Mouse (Mus musculus) forebrain, embryonic 13.5 days (tissue): ENCODE results near the gene Stab2. TPM values are rescaled to one million over a fixed set of nuclear protein-coding genes. Genes with fewer than 3 reads are reported as not detected.

Source experiments
- ATAC-seq: fragments of 200-750 bp; cut with Nextera tagmentation; 2 replicates; pipeline ENCODE4 v1.8.0; 2017
- H3K27ac ChIP-seq: fragments of 300-500 bp; sonication (generic); 2 replicates; pipeline ENCODE4 v1.5.1; 2015; ENCODE audit warnings: inconsistent platforms, mild to moderate bottlenecking, moderate library complexity
- H3K27me3 ChIP-seq: fragments of 300-500 bp; sonication (generic); 2 replicates; pipeline ENCODE4 v1.6.1; 2015; ENCODE audit warnings: mild to moderate bottlenecking, inconsistent platforms
- H3K36me3 ChIP-seq: fragments of 300-500 bp; sonication (generic); 2 replicates; pipeline ENCODE4 v1.6.1; 2015; ENCODE audit warnings: mild to moderate bottlenecking, inconsistent platforms; ENCODE audit not compliant: poor library complexity, severe bottlenecking
- H3K4me1 ChIP-seq: fragments of 300-500 bp; sonication (generic); 2 replicates; pipeline ENCODE4 v1.6.1; 2015; ENCODE audit warnings: inconsistent platforms
- H3K4me2 ChIP-seq: fragments of 300-500 bp; sonication (generic); 2 replicates; pipeline ENCODE4 v1.6.1; 2015; ENCODE audit warnings: inconsistent platforms, mild to moderate bottlenecking, moderate library complexity
- H3K4me3 ChIP-seq: fragments of 300-500 bp; sonication (generic); 2 replicates; pipeline ENCODE4 v1.5.1; 2015; ENCODE audit warnings: mild to moderate bottlenecking, inconsistent platforms
- H3K9ac ChIP-seq: fragments of 300-500 bp; sonication (generic); 2 replicates; pipeline ENCODE4 v1.6.1; 2015; ENCODE audit warnings: mild to moderate bottlenecking, inconsistent platforms
- H3K9me3 ChIP-seq: fragments of 300-500 bp; sonication (generic); replicated peaks from 2 replicates; pipeline ENCODE4 v1.6.1; 2016; ENCODE audit warnings: inconsistent platforms
- WGBS: fragments of 180-500 bp; shearing (Covaris S2); methylation state at CpG from one replicate; pipeline ENCODE4 v1.1.7; 2015; 5-methylcytosine and 5-hydroxymethylcytosine counted together
- polyA plus RNA-seq: library from polyadenylated mRNA; unstranded; fragments of >200 nt; fragmentation: Nextera tagmentation; extraction: Ambion mirVana; gene quantifications from 2 replicates; pipeline ENCODE4 v1.2.1, GENCODE M21; 2015

Gene Stab2
- polyA plus RNA-seq, 1 experiment from 2014 or later = 0.09 TPM

- Histone ChIP-seq H3K27me3 (no peaks in the 10 kb centered on the region; the same call in 1 of the 2 replicates), H3K4me2 (no peak overlapping the region), H3K9ac (no peak overlapping the region), H3K4me1 (no peaks in the 10 kb centered on the region), H3K27ac (no peak overlapping the region), H3K4me3 (no peak overlapping the region), H3K36me3 (no peaks in the 10 kb centered on the region), H3K9me3 (no peaks in the 10 kb centered on the region)
- no peak for ATAC-seq
These were observed 126.4 kb downstream of the Stab2 start for GRCm38 (mm10) chr10:86881448-86881847.

- H3K9ac ChIP-seq = no peak overlapping the region
- no peaks in the 10 kb centered on the region for H3K4me1 ChIP-seq
- no peak overlapping the region for H3K27ac ChIP-seq
- WGBS = 40% methylated on average over 5 of the region's 5 CpGs
- H3K36me3 ChIP-seq = no peaks in the 10 kb centered on the region
- no peak for ATAC-seq
- no peak overlapping the region for H3K4me2 ChIP-seq
- H3K9me3 ChIP-seq = no peaks in the 10 kb centered on the region
- H3K4me3 ChIP-seq = no peak overlapping the region
- no peaks in the 10 kb centered on the region; the same call in 1 of the 2 replicates for H3K27me3 ChIP-seq
These were observed 127.6 kb downstream of the Stab2 start for GRCm38 (mm10) chr10:86880071-86880806.

GRCm38 (mm10) chr10:86878721-86879120, 129.1 kb downstream of the Stab2 start:
- Histone ChIP-seq H3K36me3 (no peaks in the 10 kb centered on the region), H3K4me2 (no peak overlapping the region), H3K9ac (no peak overlapping the region), H3K27ac (no peak overlapping the region), H3K4me3 (no peak overlapping the region), H3K9me3 (no peaks in the 10 kb centered on the region), H3K27me3 (no peaks in the 10 kb centered on the region; the same call in 1 of the 2 replicates), H3K4me1 (no peaks in the 10 kb centered on the region)
- ATAC-seq = no peak
- 91% methylated on average over 7 of the region's 7 CpGs for WGBS

- H3K4me1 ChIP-seq = no peaks in the 10 kb centered on the region
- H3K4me3 ChIP-seq = no peak overlapping the region
- no peak overlapping the region for H3K27ac ChIP-seq
- no peak for ATAC-seq
- WGBS = 81% methylated on average over 5 of the region's 5 CpGs
- H3K4me2 ChIP-seq = no peak overlapping the region
- no peaks in the 10 kb centered on the region for H3K9me3 ChIP-seq
- H3K27me3 ChIP-seq = no peaks in the 10 kb centered on the region
- H3K9ac ChIP-seq = no peak overlapping the region
- H3K36me3 ChIP-seq = no peaks in the 10 kb centered on the region
These were observed 135.2 kb downstream of the Stab2 start for GRCm38 (mm10) chr10:86872591-86872990.

GRCm38 (mm10) chr10:86872121-86872520, 135.7 kb downstream of the Stab2 start:
- no peaks in the 10 kb centered on the region for H3K36me3 ChIP-seq
- 88% methylated on average over 7 of the region's 7 CpGs for WGBS
- H3K27me3 ChIP-seq = no peaks in the 10 kb centered on the region
- no peak overlapping the region for H3K4me3 ChIP-seq
- H3K4me2 ChIP-seq = no peak overlapping the region
- no peaks in the 10 kb centered on the region for H3K9me3 ChIP-seq
- H3K4me1 ChIP-seq = no peaks in the 10 kb centered on the region
- no peak overlapping the region for H3K9ac ChIP-seq
- ATAC-seq = no peak
- no peak overlapping the region for H3K27ac ChIP-seq

GRCm38 (mm10) chr10:86863429-86863828, 144.4 kb downstream of the Stab2 start:
- no peak overlapping the region for H3K4me2 ChIP-seq
- no peaks in the 10 kb centered on the region for H3K36me3 ChIP-seq
- H3K27ac ChIP-seq = no peak overlapping the region
- H3K27me3 ChIP-seq = no peaks in the 10 kb centered on the region
- no peaks in the 10 kb centered on the region for H3K9me3 ChIP-seq
- no peak overlapping the region for H3K9ac ChIP-seq
- no peak overlapping the region for H3K4me3 ChIP-seq
- H3K4me1 ChIP-seq = no peaks in the 10 kb centered on the region
- 91% methylated on average over 6 of the region's 6 CpGs for WGBS
- ATAC-seq = no peak

- no peaks in the 10 kb centered on the region for H3K27me3 ChIP-seq
- H3K4me2 ChIP-seq = no peak overlapping the region
- H3K4me1 ChIP-seq = no peaks in the 10 kb centered on the region
- 91% methylated on average over 6 of the region's 6 CpGs for WGBS
- no peaks in the 10 kb centered on the region for H3K9me3 ChIP-seq
- no peak overlapping the region for H3K4me3 ChIP-seq
- no peaks in the 10 kb centered on the region for H3K36me3 ChIP-seq
- ATAC-seq = no peak
- no peak overlapping the region for H3K27ac ChIP-seq
- no peak overlapping the region for H3K9ac ChIP-seq
These were observed 145.3 kb downstream of the Stab2 start for GRCm38 (mm10) chr10:86862496-86862895.

- no peaks in the 10 kb centered on the region for H3K36me3 ChIP-seq
- no peak overlapping the region for H3K27ac ChIP-seq
- no peaks in the 10 kb centered on the region for H3K27me3 ChIP-seq
- no peaks in the 10 kb centered on the region for H3K4me1 ChIP-seq
- no peak overlapping the region for H3K4me3 ChIP-seq
- H3K4me2 ChIP-seq = no peak overlapping the region
- ATAC-seq = no peak
- no peak overlapping the region for H3K9ac ChIP-seq
- H3K9me3 ChIP-seq = no peaks in the 10 kb centered on the region
- WGBS = 76% methylated on average over 4 of the region's 4 CpGs
These were observed 147.4 kb downstream of the Stab2 start for GRCm38 (mm10) chr10:86860396-86860795.

GRCm38 (mm10) chr10:86853433-86853832, 154.4 kb downstream of the Stab2 start:
- Histone ChIP-seq H3K27ac (no peak overlapping the region), H3K4me2 (no peak overlapping the region), H3K27me3 (no peaks in the 10 kb centered on the region), H3K4me1 (no peaks in the 10 kb centered on the region), H3K4me3 (no peak overlapping the region), H3K9ac (no peak overlapping the region), H3K9me3 (no peaks in the 10 kb centered on the region), H3K36me3 (no peaks in the 10 kb centered on the region)
- no peak for ATAC-seq
- WGBS = 88% methylated on average over 3 of the region's 3 CpGs

GRCm38 (mm10) chr10:86852160-86852559, 155.7 kb downstream of the Stab2 start:
- no peak overlapping the region for H3K4me3 ChIP-seq
- no peaks in the 10 kb centered on the region for H3K9me3 ChIP-seq
- no peak overlapping the region for H3K9ac ChIP-seq
- H3K4me2 ChIP-seq = no peak overlapping the region
- H3K27ac ChIP-seq = no peak overlapping the region
- H3K36me3 ChIP-seq = no peaks in the 10 kb centered on the region
- no peaks in the 10 kb centered on the region for H3K27me3 ChIP-seq
- WGBS = 72% methylated on average over 6 of the region's 6 CpGs
- no peak for ATAC-seq
- no peaks in the 10 kb centered on the region for H3K4me1 ChIP-seq

- Histone ChIP-seq H3K27ac (no peak overlapping the region), H3K9me3 (no peaks in the 10 kb centered on the region), H3K4me2 (no peak overlapping the region), H3K9ac (no peak overlapping the region), H3K4me3 (no peak overlapping the region), H3K36me3 (no peaks in the 10 kb centered on the region), H3K4me1 (no peaks in the 10 kb centered on the region), H3K27me3 (no peaks in the 10 kb centered on the region)
- no peak for ATAC-seq
- WGBS = 89% methylated on average over 4 of the region's 4 CpGs
These were observed 158.3 kb downstream of the Stab2 start for GRCm38 (mm10) chr10:86849508-86849907.

GRCm38 (mm10) chr10:86849087-86849486, 158.7 kb downstream of the Stab2 start:
- Histone ChIP-seq H3K4me1 (no peaks in the 10 kb centered on the region), H3K4me3 (no peak overlapping the region), H3K27me3 (no peaks in the 10 kb centered on the region), H3K9ac (no peak overlapping the region), H3K36me3 (no peaks in the 10 kb centered on the region), H3K4me2 (no peak overlapping the region), H3K9me3 (no peaks in the 10 kb centered on the region), H3K27ac (no peak overlapping the region)
- WGBS = 83% methylated on average over 4 of the region's 4 CpGs
- ATAC-seq = no peak

- Histone ChIP-seq H3K4me1 (no peaks in the 10 kb centered on the region), H3K4me2 (no peak overlapping the region), H3K27ac (no peak overlapping the region), H3K9ac (no peak overlapping the region), H3K36me3 (no peaks in the 10 kb centered on the region), H3K9me3 (no peaks in the 10 kb centered on the region), H3K27me3 (no peaks in the 10 kb centered on the region), H3K4me3 (no peak overlapping the region)
- no peak for ATAC-seq
- WGBS = 87% methylated on average over 9 of the region's 9 CpGs
These were observed 160.8 kb downstream of the Stab2 start for GRCm38 (mm10) chr10:86846926-86847467.
